Mouse (Mus musculus): ENCODE measurements around the gene Tcp11l1.

Gene Tcp11l1

DNA sequence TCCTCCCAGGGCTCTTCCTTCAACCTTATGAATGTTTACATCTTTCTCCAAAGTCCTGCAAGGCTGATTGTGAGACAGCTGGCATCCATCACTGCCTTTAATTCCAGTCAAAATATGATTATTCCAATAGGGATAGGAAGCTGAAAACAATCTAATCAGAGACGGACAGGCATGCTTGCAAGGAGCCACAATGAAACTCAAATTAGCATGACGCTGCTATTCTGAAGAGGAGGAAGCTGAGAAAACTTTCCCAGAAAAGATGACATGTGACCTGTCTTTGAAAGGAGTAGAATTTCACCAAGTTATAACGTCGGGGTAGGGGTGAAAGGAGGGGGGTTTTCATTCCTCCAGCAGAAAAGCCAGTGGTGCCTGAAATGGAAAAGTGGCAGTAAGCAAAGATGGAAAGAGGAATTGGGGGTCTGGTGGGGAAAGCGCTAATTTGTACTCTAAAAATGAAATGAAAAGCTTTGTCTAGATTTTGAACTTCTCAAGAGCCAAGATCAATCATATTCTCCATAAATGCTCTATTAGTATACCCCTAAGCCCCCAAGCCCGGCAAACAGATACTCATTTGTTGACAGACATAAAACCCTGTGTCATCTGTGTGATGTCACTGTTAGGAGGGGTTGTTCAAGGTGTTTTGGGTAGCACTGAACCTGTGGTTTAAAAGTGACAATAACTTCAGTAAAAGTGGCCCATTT, 1.1 kb downstream of the Tcp11l1 start:
- no peak for DNase-seq

DNA sequence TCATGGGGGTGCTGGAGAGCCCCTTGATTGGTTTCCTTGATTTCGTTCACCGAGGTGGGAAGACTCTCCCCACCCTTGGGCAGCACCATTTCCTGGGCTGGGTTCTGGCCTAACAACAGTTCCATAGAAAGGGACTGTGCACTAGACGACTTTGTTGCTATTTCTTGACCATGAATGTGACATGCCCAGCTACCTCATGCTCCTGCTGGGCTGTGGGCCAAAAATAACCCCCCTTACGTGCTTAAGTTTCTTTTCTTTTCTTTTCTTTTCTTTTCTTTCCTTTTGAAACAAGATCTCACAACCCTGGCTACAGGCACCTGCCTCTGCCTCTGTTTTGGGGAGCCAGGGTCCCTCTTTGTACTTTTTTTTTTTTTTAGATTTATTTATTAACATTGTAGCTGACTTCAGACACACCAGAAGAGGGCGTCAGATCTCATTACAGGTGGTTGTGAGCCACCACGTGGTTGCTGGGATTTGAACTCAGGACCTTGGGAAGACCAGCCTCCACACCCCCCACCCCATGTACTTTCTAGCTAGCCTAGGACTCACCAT, 2.1 kb downstream of the Tcp11l1 start:
- DNase-seq: no peak

DNA sequence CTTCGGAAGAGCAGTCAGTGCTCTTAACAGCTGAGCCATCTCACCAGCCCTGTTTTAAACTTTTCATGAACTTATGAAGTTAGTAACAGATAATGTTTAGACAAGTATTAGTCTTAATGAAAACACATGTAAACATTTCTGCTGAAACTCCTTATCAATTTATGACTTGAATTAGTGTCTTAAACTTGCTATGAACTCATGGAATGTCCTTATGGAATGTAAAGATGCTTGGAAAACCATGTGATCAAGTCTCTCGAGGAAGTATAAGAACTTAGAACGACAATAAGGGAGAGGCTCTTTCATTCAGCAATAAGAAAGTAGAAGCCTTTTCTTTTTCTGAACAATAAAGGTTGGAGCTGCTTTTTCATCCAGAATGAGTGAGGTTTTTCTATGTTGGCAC, 7.6 kb downstream of the Tcp11l1 start:
- DNase-seq: no peak

DNA sequence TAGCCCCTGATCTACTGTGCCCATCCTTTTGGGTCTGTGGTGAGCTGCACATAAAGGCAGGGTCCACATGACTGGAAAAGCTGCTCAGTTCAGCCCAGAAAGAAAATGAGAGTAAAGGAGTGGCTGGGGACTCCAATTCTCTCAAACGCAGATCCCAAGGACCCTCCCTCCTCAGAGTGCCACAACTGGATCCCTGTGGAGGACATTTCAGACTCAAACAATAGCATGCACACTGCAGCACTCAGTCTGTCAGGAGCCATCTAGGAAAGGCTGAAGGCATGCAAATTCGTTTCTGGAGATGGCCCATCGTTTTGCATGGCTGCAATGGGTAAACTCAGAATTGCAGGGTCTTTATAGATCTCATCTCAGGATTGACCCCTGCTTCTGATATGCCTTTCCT, 8.8 kb downstream of the Tcp11l1 start:
- no peak for DNase-seq

DNA sequence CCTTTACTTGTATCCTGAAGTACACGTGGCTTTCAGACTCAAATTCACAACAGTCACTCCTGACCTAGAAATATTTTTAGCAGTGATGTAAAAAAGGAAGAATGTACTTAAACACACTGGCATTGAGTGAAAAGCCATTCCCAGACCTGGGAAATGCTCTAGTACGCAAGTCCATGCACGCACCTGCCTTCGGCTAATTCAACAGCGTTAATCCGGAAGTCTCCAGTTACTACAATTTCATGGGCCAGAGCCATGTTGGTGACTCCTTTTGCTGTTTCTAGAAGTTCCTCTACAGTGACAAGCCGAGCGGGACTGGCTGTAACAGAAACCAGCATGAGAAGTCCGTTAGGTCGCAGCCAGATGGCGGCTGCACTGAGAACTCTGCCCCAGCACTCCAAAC, 12.3 kb downstream of the Tcp11l1 start:
- DNase-seq: no peak

DNA sequence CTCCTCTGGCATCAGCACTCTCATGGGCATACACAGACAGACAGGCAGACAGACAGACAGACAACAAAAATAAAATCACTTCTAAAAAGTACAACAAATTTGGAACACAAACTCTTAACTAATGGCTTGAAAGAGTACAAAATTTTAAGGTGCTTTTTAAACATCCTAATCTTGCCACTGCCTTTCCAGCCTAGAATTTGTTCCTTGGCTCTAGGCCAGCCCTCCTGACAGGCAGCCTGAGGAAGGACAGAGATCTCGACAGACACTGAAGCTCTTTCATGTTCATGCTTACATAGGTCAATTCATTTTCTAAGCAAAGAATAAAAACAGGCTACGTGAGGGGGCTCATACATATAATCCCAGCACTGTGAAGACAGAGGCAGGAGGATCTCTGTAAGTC, 19.4 kb downstream of the Tcp11l1 start:
- DNase-seq: no peak

DNA sequence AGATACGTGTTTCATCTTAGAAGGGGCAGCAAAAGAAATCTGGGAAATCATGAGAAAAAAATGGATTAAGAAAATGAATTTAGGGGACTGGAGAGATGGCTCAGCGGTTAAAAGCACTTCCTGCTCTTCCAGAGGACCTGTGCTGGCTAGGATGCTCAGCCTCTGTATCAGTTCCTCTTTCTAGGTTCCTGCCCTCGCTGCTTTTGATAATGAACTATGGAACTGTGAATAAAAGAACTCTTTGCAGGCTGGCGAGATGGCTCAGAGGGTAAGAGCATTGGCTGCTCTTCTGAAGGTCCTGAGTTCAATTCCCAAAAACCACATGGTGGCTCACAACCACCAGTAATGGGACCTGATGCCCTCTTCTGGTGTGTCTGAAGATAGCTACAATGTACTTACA, 21.2 kb downstream of the Tcp11l1 start:
- no peak for DNase-seq

DNA sequence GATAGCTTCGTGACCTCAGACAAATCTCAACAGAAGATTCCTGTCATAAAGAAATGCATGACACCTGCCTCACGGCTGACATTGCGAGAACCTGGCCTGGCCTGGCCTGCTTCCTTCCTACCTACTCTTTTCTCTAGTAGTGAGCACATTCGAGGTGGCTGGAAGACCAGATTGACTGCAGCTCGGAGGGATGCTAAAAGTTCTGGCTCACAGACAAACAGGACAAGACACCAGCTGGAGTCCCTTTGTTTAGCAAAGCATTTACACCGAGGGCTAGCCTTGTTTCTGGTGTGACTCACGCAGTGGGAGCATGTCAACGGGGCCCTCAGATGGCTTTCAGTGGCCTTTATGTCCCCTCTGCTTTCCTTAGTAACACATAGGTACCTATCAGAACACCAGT, 23.2 kb downstream of the Tcp11l1 start:
- peak; percentile 40 to 44 for DNase-seq

DNA sequence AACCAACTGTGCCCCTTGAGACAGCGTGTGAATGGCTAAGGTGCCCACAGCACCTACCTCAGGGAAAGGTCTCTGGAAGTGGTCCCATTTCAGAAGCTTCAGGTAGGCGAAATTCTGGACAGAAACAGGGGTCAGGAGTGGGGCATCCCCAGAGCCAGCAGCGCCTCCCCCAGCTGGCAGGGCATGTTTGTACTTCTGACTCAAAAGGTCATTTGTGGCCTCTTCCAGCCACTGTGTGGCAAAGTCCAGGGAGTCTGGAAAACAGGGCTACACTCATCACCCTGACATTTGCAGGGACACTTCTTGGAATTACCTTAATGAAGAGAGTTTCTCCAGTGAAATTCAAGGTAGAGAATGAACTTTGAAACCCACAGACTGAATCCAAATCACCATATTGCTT, 23.6 kb downstream of the Tcp11l1 start:
- DNase-seq: no peak

DNA sequence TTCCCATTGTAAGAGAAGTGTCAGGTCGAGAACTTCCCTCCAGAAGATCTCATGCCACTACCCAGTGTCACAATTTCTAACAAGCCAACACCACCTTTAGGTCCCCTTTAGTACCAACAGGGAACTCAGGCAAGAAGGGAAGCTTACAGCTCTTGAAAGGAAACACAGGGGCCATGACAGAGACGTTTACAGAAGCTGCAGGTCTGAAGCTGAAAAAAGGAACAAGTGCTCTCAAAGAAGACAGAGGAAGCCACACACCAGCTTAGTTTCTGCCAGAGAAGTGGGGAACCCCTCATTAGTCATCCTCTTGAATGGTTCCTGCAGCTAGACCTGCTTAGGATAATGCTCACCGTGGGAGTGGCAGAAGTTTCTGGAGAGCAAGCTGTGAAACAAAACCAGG, 24.7 kb downstream of the Tcp11l1 start:
- DNase-seq: no peak

DNA sequence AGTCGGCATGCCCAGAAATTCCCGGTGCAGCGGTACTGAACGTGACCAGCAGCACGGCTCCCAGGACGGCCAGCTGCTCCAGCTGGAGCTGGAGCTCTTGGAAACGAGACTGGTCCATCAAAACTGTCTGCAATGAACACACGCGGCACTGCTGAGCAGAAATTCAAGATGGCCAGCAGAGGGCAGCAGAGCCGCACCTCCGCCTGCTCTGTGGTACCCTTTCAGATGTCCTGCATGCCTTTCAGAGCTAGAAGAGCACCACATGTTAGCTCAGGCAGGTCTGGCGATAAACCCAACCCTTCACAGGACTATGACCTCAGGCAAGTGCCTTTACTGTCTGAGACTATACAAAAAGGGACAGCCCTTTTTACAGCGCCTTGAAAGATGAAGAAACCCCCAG, 26.6 kb downstream of the Tcp11l1 start:
- DNase-seq: peak; percentile 83 to 85

DNA sequence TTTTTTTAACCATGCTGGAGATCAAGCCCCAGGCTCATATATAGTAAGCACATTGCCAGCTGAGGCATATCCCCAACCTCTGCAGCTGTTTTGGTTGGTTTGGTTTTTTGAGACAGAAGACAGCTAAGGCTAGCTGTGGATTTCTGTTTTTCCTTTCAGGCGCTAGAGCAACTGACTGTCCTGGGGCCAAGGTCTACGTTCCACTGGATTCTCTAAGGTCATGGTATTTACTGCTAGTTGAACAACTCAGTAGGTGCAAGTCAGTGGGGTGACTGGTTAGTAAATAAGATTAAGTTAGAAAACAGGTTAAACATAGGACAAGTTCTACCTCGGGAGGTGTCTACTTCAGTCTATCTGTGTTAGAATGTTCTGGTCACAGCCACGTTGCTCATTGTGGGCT, 27.2 kb downstream of the Tcp11l1 start:
- DNase-seq: no peak

DNA sequence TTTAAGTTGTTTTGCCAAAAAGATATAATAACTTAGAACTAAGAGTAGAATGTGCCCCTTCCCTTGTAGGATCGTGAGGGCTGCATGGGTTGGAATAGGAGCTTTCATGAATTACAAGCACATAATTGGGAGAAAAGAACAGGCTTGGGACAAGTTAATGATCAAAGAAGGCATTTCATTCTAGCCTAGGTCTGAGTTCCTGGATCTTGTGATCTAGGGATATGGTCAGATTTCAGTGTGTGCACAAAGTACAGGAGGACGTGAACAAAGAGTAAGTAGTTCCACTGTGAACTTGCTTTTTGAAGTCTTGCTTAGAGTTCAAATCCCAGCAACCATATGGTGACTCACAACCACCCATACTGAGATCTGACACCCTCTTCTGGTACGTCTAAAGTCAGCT, 34.6 kb downstream of the Tcp11l1 start:
- DNase-seq: no peak

DNA sequence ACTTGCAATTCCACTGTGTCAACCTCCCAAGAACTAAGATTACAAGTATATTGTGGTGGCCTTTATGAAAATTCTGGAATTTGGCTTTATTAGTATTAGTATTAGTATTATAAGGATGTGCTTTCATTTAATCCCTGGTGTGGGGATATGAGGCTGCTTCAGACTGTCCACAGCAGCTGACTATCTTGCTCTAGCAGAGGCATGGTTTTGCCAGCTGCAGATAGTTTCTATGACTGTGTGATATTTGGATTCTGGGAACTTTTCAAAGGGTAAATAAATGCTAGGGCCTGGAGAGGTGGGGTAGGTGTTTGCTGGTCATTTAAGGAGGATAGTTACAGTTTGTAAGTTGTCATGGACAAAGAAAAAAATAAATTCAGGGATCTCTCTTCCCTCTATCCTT, 40.2 kb downstream of the Tcp11l1 start:
- no peak for DNase-seq

DNA sequence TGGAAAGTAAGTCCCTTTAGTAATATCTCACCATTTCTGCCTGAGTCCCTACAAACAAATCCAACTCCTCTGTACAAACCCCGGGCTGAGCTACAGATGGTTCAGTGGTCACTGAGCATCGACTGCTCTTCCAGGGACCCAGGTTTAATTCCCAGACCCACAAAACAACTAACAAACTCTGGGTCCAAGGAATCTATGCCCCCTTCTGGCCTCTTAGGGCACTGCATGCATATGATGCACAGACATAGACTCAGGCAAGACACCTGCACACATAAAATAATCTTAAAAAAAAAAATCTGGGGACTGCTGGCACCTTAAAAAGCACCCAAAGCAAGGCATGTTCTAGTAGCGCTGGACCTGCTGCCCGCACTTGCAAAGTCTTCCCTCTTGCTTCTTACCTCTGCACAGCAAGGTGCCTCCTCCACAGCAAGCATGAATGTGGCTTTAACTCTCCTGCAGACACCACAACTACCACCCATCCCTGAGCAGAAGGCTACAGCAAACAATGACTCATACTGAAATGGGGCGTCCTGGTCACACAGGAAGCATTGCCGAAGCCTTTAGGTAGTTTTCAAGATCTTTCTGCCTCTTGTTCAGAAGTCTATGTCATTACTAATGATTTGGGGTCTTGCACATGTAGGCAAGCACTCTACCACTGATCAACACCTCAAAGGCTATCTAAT, 42.7 kb downstream of the Tcp11l1 start:
- DNase-seq: no peak

DNA sequence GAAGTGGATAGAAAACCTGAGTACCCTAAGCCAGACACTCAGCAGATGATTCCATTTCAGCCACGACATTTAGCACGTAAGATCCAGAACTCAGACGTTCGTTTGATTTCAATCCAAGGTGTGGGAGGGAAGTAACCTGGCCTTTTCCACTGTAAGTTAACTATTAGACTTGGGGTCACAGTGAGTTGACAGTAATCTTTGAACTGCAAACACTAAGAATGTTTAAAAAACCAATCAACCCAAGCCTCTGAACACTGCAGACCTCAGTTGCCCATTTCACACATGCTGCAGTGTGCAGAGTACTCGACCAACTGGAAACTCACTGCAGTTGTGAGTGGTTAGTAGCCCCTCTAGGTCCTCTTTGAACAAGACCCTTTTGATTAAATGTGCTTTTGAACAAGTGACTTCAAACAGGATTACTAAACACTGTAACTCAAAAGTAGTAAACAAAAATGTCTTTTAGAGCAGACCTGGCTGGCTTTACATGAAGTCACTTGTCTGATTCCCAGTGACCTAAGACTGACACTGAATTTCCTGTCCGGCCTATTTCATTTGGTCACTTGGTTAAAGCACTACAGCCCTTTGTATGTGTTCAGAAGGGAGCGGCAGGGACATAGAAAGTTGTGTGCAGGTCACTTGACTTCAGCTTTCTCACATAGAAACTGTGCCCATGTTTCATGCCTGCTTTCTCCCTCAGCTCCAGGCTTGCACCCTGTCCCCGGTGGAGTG, 48.4 kb downstream of the Tcp11l1 start:
- DNase-seq: no peak

DNA sequence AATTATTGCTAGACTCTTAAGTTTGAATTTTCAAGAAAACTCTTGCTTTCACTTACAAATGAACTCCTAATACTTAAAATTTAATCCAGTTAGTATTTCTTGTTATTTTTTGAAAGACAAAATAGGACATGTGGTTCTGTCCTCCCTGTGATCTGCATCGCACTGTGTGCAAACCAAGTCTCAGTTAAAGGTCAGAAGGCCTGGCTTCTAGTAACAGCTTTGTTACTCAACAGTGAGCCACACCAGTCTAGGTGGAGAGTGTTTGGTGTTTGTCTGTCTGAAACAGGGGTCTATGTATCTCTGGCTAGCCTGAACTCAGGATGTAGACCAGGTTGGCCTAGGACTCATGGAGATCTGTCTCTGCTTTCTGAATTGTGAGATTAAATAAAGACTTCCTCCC, 53.3 kb downstream of the Tcp11l1 start:
- DNase-seq: no peak

DNA sequence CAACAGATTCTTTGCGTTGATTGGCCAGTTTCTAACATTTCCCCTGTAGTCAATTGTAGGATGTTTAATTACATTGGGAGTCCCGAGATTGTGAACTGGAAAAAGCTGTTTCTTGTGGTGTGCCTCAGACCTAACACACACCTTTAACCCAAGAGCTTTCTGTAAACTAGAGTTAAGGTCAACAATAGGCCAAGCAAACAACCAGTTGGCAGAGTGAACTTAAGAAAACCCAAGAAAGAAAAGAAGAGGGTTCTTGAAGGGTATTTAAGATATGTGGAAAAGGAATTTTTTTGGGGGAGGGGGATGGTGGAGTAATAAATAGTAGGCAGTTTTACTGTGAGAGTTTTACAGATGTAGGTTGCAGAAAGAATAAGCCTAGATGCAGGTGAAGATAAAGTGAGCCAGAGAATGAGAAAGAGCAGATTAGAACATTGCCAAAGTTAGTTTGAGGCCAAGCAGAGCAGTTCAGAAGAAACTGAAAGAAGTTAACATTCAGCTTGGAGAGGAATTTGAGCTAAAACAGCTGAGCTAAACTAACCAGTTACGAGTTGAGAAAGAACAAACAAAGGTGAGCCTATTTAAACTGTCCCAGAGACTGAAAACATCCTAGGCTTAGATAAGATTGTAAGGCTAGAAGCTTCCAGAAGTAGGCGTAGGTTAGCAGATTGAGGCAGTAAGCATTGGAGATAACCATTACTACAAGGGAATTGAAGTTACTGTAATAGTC, 95.8 kb downstream of the Tcp11l1 start:
- DNase-seq: no peak

DNA sequence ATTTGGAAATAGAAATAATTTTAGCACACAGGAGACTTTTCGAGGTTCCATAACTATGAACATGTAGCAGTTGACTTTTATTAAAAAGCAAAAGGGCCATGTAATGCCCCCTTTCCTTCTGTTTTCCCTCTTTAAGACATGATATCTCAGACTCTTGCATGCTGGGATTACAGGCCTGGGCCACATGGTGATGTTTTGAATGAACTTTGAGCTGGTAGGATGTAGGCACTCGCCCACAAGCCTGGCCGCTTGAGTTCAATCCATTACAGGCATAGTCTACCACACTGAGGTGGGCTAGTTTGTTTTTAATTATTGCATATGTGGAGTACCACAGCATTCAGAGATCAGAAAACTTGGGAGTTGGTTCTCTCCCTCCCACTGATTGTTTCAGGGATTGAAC, 97.2 kb downstream of the Tcp11l1 start:
- no peak for DNase-seq

Data from cerebellum, postnatal 36 days (tissue).